Mouse (Mus musculus) olfactory bulb, adult 2 months (tissue): ENCODE data around the gene Helz2. TPM values are rescaled to one million over a fixed set of nuclear protein-coding genes. Genes with fewer than 3 reads are reported as not detected.

Source experiments
- H3K27ac ChIP-seq: fragments of 200-500 bp; 2 replicates; pipeline ENCODE4 v1.5.1; 2012; ENCODE audit warnings: low read depth, low read length; ENCODE audit not compliant: insufficient read depth
- H3K4me1 ChIP-seq: fragments of 200-500 bp; 2 replicates; pipeline ENCODE4 v1.6.1; 2012; ENCODE audit warnings: low read length; ENCODE audit not compliant: control insufficient read depth, insufficient read depth
- H3K4me3 ChIP-seq: fragments of 200-500 bp; 2 replicates; pipeline ENCODE4 v1.5.1; 2012; ENCODE audit warnings: mild to moderate bottlenecking, low read depth, low read length, moderate library complexity; ENCODE audit not compliant: insufficient read depth
- CTCF ChIP-seq: fragments of 200-500 bp; IDR thresholded peaks from 2 replicates; pipeline ENCODE4 v1.5.1; 2012; ENCODE audit warnings: low read depth, mild to moderate bottlenecking, low read length, moderate library complexity; ENCODE audit not compliant: insufficient read depth
- POLR2A ChIP-seq: fragments of 200-500 bp; IDR thresholded peaks from 2 replicates; pipeline ENCODE4 v1.6.1; 2012; ENCODE audit warnings: mild to moderate bottlenecking, low read depth, low read length, moderate library complexity; ENCODE audit not compliant: insufficient read depth
- WGBS: fragments of 180-500 bp; shearing (Covaris S2); methylation state at CpG from one replicate; pipeline ENCODE4 v1.1.7; 2018; 5-methylcytosine and 5-hydroxymethylcytosine counted together
- polyA plus RNA-seq: library from polyadenylated mRNA; stranded (reverse); fragments of >200 nt; gene quantifications from 2 replicates; pipeline ENCODE4 v1.2.4, GENCODE M21; 2012; ENCODE audit warnings: low replicate concordance; ENCODE audit not compliant: missing spikeins, insufficient read depth, insufficient read length

Helz2 gene
- polyA plus RNA-seq, 1 experiment: not detected

DNA sequence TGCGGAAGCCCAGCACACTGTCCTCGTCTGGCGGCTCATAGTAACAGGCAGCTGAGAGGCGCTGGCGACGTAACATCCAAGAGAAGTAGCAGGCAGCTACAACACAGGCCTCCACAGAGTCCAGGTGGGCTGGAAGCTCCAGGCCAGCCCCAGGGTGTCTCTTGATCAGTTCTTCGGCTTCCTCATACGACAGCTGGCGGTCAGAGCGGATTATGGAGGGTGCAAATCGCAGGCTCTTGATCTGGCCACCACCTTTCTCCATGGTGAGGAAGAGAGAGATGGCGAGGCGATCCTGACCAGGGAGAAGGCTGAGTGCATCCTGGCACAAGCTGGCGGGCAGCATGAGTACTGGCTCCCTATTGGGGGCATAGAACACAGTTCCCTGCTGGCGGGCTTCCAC is 8.4 kb downstream of the Helz2 start:
- TF ChIP-seq CTCF (no peak), POLR2A (no peak)
- H3K27ac ChIP-seq: no peak overlapping the region
- no peaks in the 10 kb centered on the region for H3K4me1 ChIP-seq
- 94% methylated on average over 15 of the region's 15 CpGs for WGBS
- H3K4me3 ChIP-seq: no peak overlapping the region

DNA sequence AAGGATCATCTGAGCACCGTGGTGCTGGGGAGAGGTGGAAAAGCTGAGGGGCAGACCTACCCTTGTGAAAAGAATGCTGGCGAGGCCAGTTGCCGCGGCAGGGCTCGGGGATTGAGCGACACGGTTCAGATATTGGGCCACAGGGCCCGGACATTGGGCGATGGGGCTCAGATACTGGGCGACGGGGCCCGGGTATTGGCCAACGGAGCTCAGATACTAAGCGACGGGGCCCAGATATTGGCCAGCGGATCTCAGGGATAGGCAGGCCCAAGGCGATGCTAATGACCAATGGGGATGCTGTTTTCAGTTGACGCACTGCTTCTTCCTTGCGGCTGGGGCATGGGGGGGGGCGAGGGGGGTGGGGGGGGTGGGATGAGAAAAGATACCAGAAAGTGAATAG is 10.7 kb downstream of the Helz2 start:
- no peaks in the 10 kb centered on the region for H3K4me1 ChIP-seq
- TF ChIP-seq CTCF (no peak), POLR2A (no peak)
- 72% methylated on average over 20 of the region's 20 CpGs for WGBS
- H3K27ac ChIP-seq: no peak overlapping the region
- H3K4me3 ChIP-seq: no peak overlapping the region

DNA sequence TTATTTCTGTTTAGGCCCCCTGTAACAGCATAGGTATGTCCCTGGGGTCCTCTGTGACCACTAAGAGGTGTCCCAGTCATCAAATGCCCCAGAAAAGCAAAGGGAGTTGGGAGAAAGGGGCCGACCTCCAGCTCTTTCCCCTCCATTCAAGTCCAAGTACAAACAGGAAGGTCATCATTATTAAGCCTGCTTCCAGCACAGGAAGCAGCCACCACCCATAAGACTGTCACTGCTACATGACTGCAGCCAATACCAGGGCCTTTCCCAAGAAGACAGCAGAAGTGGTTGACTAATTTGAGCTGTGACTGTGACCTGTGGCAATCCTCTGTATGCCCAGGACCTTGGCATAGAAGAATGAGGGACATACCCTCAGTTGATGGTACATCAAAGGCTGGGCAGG is 13.5 kb downstream of the Helz2 start:
- H3K4me1 ChIP-seq: no peaks in the 10 kb centered on the region
- H3K4me3 ChIP-seq: no peak overlapping the region
- WGBS: 88% methylated on average over 1 of the region's 1 CpGs
- no peak for TF ChIP-seq POLR2A
- no peak overlapping the region for H3K27ac ChIP-seq

DNA sequence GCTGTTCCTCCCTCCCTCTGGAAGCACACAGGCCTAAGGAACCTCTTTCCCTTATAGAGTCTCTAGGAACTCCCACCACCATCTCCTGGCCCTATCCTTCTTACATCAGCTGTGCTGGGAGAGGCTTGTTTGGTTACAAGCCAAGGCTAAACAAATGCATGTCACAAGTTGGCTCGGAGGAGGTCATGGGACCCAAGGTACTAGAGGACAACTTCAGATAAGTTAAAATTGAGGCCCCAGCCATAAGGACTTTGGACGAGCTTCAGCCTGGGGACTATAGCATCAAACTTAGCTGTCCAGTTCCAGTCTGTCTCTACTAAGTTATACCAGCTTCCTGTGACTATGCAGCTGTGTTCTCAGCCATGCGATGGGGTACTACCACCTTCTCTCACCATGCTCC is 14.7 kb downstream of the Helz2 start:
- Histone ChIP-seq H3K27ac (no peak overlapping the region), H3K4me3 (no peak overlapping the region), H3K4me1 (no peaks in the 10 kb centered on the region)
- 88% methylated on average over 3 of the region's 3 CpGs for WGBS
- TF ChIP-seq CTCF (no peak), POLR2A (no peak)

DNA sequence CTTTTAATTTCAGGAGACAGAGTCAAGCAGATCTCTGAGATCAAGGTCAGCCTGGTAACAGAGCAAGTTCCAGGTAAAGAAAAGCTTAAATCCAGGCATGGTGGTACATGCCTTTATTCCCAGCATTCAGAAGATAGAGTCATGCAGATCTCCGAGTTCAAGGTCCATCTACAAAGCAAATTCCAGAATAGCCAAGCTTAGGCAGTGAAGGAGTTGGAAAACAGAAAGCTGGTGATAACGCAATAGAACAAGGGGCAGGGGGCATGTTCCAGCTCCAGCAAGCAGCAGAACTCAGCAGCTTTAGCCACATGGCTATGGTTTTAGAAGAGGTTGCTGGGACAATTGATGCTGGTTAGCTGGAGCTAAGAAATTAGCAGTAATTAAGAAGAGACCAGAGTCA is 16.8 kb downstream of the Helz2 start:
- H3K4me3 ChIP-seq: no peak overlapping the region
- WGBS: 94% methylated on average over 2 of the region's 2 CpGs
- peaks cover 2% of the 10 kb centered on the region; the same call in 1 of the 2 replicates for H3K4me1 ChIP-seq
- no peak overlapping the region for H3K27ac ChIP-seq
- TF ChIP-seq POLR2A (no peak), CTCF (no peak)

DNA sequence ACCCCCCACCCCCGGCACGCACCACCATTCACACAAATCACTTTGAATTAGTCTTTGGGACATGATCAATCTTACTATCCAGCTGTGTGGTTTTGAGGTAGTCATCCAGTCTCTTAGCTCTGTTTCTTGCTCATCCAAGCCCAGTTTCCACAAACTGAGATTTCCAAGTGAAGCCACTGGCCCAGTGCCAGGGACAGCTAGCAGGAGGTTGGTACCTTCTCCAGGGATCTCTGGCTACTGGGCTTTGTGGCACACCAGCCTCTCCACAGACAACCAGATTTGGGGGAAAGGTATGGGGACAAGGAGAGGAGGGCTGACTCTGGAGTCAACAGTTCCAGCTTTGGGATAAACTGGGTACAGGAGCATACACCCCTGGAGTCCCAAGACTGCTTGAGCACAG is 21.5 kb downstream of the Helz2 start:
- WGBS: 44% methylated on average over 2 of the region's 2 CpGs
- Histone ChIP-seq H3K4me3 (no peak overlapping the region), H3K4me1 (peaks cover 9% of the 10 kb centered on the region), H3K27ac (no peak overlapping the region)
- TF ChIP-seq POLR2A: no peak
- TF ChIP-seq CTCF: no peak

DNA sequence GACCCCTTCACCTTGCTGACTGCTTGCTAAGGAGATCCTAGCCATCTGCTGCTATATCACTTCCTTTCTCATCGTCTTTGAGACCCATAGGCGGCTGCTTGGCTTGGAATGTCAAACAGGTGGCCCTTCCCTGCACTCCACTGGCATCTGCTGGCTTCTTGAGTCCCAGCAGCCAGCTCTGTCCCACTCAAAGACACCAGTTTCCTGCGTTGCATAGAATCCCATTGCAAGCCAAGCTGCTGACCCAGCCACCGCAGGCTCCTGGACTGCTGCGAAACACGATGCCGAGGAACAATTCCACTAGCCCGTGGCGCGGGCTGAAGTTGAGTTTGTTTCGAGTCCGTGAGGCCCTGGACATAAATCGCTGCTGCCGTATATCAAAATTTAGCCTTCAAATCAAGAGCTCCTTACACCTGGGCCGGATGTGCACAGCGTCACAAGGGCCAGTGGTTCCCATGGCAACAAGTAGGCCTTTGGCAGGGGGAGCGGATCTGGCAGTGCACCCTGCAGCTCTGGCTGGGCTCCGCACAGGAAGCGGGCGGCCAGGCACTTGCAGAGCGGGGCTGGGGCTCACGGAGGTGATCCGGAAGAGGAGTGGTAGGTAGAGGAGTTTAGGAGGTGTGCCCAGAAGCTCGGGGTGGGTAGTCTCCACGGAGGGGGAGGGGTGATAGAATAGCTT is 22.1 kb downstream of the Helz2 start, which contains the start of gene Fndc11:
TSS of gene Fndc11 (plus strand) at position 476 of the 679 bp plus-strand sequence.
- H3K4me3 ChIP-seq: peak within 1 kb of the TSS; percentile 17
- H3K4me1 ChIP-seq: peaks cover 9% of the 10 kb centered on the region
- 7% methylated on average over 25 of the region's 25 CpGs for WGBS
- no peak within 1 kb of the TSS for H3K27ac ChIP-seq
- TF ChIP-seq POLR2A: no peak
- TF ChIP-seq CTCF: 0 out of 2 replicates have a peak, but pooled peaks have one; percentile 16

DNA sequence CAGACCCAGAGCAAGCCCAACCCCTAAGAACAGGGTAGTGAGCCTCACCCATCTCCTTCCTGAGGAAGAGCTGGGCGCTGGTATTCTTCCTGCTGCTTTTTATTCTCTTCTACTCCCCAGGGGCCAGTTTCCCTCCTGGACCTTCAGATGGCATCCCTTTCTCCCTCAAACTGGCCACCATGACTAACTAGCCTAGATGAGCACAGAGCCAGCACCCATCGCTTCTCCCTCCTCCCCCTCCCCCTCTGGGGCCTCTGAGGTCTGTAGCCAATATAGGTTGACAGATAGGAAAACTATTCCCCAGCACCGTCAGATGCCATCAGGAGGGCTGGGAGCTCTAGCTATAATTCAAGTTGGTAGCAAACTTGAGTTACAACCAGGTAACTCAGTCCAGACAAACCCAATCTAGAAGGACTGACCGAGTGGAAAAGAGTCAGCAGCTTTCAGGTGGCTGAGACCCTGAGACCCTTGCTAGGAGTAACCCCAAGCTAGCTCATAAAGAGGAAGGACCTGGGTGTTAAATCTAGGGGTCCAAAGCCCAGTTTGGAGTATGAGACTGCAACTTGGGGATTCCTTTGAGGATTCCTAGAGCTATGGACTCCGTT is 22.8 kb downstream of the Helz2 start:
- TF ChIP-seq POLR2A: no peak
- TF ChIP-seq CTCF: no peak
- Histone ChIP-seq H3K27ac (no peak overlapping the region), H3K4me1 (peaks cover 9% of the 10 kb centered on the region), H3K4me3 (no peak overlapping the region)
- WGBS: 81% methylated on average over 5 of the region's 5 CpGs

DNA sequence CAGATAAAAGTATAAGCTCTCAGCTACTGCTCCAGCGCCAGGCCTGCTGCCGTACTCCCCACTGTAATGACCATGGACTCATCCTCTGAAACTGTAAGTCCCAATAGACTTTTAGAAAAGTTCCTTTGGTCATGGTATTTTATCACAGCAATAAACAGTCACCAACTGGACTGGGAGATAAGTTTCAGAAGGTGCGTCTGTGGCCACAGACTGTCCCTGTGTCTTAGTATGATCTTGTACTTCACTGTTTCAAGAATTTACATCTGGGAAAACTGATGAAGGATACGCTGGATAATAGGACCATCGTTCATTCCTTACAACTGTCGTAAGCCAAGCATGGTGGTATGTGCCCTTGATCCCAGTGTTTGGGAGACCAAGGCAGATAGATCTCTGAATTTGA is 25.8 kb downstream of the Helz2 start:
- 97% methylated on average over 6 of the region's 6 CpGs for WGBS
- no peak for TF ChIP-seq POLR2A
- TF ChIP-seq CTCF: no peak
- H3K4me3 ChIP-seq: no peak overlapping the region
- H3K27ac ChIP-seq: no peak overlapping the region
- H3K4me1 ChIP-seq: peaks cover 21% of the 10 kb centered on the region
